Mouse (Mus musculus): Measurements from ENCODE around the gene Bst1. TPM values are rescaled to one million over a fixed set of nuclear protein-coding genes. Genes with fewer than 3 reads are reported as not detected.

Bst1 gene
- polyA plus RNA-seq, 1 experiment: not detected

DNA sequence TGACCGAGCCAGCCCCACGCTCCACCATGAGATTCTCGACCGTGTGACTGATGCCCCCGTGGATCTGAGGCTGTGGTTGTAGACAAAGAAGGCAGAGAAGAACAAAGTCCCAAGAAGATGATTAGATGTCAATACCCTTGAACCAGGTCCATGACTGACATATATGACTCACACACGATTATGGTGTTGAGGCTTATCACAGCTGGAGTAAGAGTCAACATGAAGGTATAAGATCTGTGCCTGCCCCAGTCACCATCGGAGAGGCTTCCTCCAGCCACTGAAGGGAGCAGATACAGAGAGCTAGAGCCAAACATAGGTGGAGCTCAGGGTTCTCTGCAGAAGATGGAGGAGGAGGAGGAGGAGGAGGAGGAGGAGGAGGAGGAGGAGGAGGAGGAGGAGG, 12.3 kb upstream of the Bst1 start:
- no peak overlapping the region for H3K4me3 ChIP-seq (ENCODE audit: insufficient read depth, low read depth, low read length)
- 0 out of 2 replicates have a peak, but pooled peaks cover 2% of the 10 kb centered on the region for H3K4me1 ChIP-seq (ENCODE audit: control insufficient read depth, insufficient read depth, low read length)
- no peak overlapping the region for H3K27ac ChIP-seq (ENCODE audit: insufficient read depth, low read depth, low read length)
- TF ChIP-seq CTCF (IDR thresholded peaks at IDR 0.05; ENCODE audit: insufficient read depth, low read depth, low read length) (no peak), POLR2A (IDR thresholded peaks at IDR 0.05; ENCODE audit: insufficient read depth, low read depth, low read length) (no peak)
- 93% methylated on average over 7 of the region's 7 CpGs for WGBS

DNA sequence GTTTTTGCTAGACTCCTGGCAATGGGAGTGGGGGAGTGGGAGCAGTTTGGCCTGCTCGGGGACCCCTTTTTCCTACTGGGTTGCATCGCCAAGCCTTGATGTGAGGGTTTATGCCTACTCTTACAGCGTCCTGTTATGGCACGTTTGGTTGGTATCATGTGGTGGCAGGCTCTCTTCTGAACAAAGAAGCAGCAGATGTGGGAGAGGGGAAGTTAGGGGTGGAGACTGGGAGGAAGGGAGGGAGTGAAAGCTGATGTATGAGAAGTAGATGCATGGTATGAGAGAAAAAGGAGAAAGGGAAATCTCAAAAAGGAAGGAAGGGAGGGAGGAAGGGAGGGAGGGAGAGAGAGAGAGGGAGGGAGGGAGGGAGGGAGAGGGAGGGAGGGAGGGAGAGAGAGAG, 11.8 kb upstream of the Bst1 start:
- TF ChIP-seq CTCF (IDR thresholded peaks at IDR 0.05; ENCODE audit: insufficient read depth, low read depth, low read length): no peak
- TF ChIP-seq POLR2A (IDR thresholded peaks at IDR 0.05; ENCODE audit: insufficient read depth, low read depth, low read length): no peak
- no peak overlapping the region for H3K27ac ChIP-seq (ENCODE audit: insufficient read depth, low read depth, low read length)
- no peak overlapping the region for H3K4me3 ChIP-seq (ENCODE audit: insufficient read depth, low read depth, low read length)
- H3K4me1 ChIP-seq (ENCODE audit: control insufficient read depth, insufficient read depth, low read length): 0 out of 2 replicates have a peak, but pooled peaks cover 2% of the 10 kb centered on the region
- WGBS: 76% methylated on average over 4 of the region's 4 CpGs

DNA sequence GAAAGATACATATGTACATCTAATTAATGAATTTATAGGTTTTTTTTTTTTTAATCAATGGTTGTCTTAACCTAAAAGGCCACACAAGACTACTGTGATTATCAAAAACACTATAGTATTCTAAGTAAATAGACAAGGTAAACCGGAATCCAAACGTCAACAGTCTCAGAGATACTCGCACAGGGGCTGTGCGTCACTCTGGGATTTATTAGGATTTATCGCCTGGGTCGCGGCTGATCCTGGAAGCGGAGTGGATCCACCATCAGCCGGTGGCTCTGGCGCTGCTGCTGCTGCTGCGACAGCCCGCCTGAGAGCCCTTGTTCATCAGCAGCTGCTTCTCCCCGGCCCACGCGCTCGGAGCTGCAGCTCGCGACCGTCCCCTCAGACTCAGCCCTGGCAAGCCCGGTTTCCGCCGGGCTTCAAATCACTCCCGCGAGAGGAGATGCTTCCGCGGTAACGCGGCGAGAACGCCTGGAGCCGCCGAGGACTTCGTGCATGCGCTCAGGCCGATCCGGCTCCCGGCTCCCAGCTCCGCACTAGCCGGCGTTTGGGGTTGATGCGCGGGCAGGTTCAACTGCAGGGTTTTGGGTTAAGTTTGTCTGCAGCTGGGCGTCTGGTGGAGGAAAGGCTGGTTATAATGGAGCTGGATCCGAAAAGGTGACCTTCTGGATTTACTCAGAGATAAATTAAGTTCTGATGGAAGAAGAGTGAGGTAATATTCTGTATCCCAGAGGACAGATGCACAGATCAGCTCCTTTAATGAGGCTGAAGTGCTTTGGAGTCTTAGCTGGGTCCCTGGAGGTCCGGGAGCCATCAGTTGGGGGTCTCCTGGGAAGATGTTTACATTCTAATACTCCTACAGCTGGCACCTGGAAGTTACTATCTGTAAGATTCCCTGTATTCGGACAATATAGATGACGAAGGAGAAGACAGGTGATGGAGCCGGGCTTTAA, 10.7 kb upstream of the Bst1 start:
- 5% methylated on average over 48 of the region's 48 CpGs for WGBS
- no peak for TF ChIP-seq CTCF (IDR thresholded peaks at IDR 0.05; ENCODE audit: insufficient read depth, low read depth, low read length)
- peak; percentile 36; the same call in 1 of the 2 replicates for TF ChIP-seq POLR2A (IDR thresholded peaks at IDR 0.05; ENCODE audit: insufficient read depth, low read depth, low read length)
- Histone ChIP-seq H3K4me3 (ENCODE audit: insufficient read depth, low read depth, low read length) (peak overlapping the region; percentile 38), H3K4me1 (ENCODE audit: control insufficient read depth, insufficient read depth, low read length) (0 out of 2 replicates have a peak, but pooled peaks cover 2% of the 10 kb centered on the region), H3K27ac (ENCODE audit: insufficient read depth, low read depth, low read length) (peak overlapping the region; percentile 22; the same call in 1 of the 2 replicates)

DNA sequence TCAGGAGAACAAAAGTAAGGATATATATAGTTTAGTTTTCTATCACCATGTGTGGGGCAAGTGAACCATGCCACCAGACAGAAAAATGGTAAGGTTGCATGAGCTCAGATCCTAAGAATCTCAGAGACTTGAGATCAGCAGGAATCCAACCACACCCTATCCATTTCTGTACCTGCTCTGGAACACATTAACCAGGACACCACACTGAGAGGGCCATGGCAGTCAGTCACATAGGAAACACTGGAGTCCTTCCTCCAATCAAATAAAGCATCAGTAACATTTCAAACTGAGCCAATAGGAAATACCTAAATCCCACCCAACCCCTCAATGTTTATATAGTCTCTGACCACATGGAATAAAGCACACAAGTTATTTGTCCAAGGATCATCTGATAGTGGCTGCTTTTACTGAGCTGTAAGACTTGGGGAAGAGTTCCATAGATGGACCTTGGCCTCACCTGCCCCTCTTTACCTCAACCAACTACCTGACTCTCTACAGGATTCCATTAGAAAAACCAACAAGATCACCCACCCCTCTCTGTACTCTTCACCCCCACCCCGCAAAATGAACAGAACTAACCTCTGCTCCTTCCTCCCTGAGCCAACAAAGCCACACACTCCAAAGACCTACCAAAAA, 8.1 kb upstream of the Bst1 start:
- H3K27ac ChIP-seq (ENCODE audit: insufficient read depth, low read depth, low read length): no peak overlapping the region
- WGBS: 97% methylated on average over 1 of the region's 1 CpGs
- H3K4me3 ChIP-seq (ENCODE audit: insufficient read depth, low read depth, low read length): no peak overlapping the region
- TF ChIP-seq POLR2A (IDR thresholded peaks at IDR 0.05; ENCODE audit: insufficient read depth, low read depth, low read length) (no peak), CTCF (IDR thresholded peaks at IDR 0.05; ENCODE audit: insufficient read depth, low read depth, low read length) (no peak)
- H3K4me1 ChIP-seq (ENCODE audit: control insufficient read depth, insufficient read depth, low read length): no peaks in the 10 kb centered on the region

DNA sequence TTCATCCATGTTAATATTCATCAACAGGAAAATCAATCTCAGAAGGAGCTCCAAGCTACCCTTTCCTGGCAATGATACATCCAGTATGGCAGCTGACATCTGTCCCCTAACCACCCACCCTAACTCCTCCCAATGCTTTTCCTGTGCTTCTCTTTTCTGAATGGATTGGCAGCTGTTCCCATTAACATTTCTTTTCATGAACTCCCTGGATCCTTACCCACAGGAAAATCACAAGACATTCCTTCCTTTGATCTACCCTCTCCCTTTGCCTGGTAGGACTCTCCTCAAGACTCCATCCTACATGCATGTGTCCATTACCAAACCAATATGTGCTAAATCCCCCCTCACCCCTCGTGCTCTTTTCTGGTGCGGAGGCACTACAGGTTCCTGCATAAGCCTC, 4.1 kb upstream of the Bst1 start:
- H3K27ac ChIP-seq (ENCODE audit: insufficient read depth, low read depth, low read length): no peak overlapping the region
- H3K4me3 ChIP-seq (ENCODE audit: insufficient read depth, low read depth, low read length): no peak overlapping the region
- H3K4me1 ChIP-seq (ENCODE audit: control insufficient read depth, insufficient read depth, low read length): no peaks in the 10 kb centered on the region
- TF ChIP-seq CTCF (IDR thresholded peaks at IDR 0.05; ENCODE audit: insufficient read depth, low read depth, low read length) (no peak), POLR2A (IDR thresholded peaks at IDR 0.05; ENCODE audit: insufficient read depth, low read depth, low read length) (no peak)
- 88% methylated on average over 2 of the region's 2 CpGs for WGBS

DNA sequence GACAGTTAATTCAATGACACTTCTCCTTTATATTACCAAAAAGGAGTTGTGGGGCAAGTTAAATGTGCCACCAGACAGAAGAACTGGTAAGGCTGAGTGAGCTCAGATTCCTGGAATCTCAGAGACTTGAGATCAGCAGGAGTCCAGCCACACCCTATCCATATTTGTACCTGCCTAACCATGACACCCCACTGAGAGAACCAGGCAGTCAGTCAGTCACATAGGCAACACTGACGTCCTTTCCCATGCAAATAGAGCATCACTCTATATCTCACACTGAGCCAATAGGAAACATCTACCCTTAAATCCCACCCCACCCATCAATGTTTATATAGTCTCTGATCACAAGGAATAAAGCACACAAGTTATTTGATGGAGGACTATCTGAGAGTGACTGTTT, 2.9 kb upstream of the Bst1 start:
- H3K4me3 ChIP-seq (ENCODE audit: insufficient read depth, low read depth, low read length): no peak overlapping the region
- TF ChIP-seq CTCF (IDR thresholded peaks at IDR 0.05; ENCODE audit: insufficient read depth, low read depth, low read length) (no peak), POLR2A (IDR thresholded peaks at IDR 0.05; ENCODE audit: insufficient read depth, low read depth, low read length) (no peak)
- WGBS: 57% methylated on average over 1 of the region's 1 CpGs
- H3K27ac ChIP-seq (ENCODE audit: insufficient read depth, low read depth, low read length): no peak overlapping the region
- H3K4me1 ChIP-seq (ENCODE audit: control insufficient read depth, insufficient read depth, low read length): no peaks in the 10 kb centered on the region

DNA sequence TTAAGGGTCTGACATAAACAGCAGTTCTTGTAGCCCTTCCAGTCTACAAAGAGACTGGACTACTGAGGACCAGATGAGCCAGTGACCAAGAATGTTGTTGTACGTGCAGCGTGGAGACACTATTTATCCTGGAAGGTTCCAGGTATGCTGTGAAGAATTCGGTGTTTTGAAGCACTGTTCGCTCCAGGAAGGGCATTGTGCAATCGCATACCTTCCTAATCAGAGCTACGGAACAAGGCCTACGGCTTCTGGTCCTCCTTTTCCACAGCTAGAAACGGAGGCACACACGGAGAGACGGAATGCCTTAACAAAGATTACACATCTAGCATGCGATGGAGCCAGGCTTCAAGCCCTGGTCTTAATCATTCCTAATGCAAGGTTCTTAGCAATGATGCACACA, 2.1 kb downstream of the Bst1 start:
- WGBS: 86% methylated on average over 11 of the region's 11 CpGs
- no peak for TF ChIP-seq POLR2A (IDR thresholded peaks at IDR 0.05; ENCODE audit: insufficient read depth, low read depth, low read length)
- TF ChIP-seq CTCF (IDR thresholded peaks at IDR 0.05; ENCODE audit: insufficient read depth, low read depth, low read length): no peak
- Histone ChIP-seq H3K4me1 (ENCODE audit: control insufficient read depth, insufficient read depth, low read length) (no peaks in the 10 kb centered on the region), H3K27ac (ENCODE audit: insufficient read depth, low read depth, low read length) (no peak overlapping the region), H3K4me3 (ENCODE audit: insufficient read depth, low read depth, low read length) (no peak overlapping the region)

DNA sequence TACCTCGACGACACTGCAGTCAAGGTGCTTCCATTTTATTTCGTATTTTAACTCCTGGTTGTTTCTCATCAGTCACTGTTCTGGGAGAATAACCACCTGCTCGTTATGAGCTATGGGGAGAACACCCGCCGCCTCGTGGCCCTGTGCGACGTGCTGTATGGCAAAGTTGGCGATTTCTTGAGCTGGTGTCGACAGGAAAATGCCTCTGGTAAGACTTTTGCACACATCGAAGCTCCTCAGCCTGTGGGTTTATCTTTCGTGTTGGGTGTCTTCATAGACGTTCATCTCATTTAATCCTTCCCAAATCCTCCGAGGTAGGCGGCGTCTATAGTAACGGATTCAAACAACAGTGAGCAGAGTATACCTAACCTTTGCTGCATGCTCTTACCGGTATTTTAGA, 2.9 kb downstream of the Bst1 start, which contains the start of gene Fbxl5:
Gene Fbxl5 (minus strand): TSS at position 101 of the 400 bp plus-strand sequence.
- no peak for TF ChIP-seq CTCF (IDR thresholded peaks at IDR 0.05; ENCODE audit: insufficient read depth, low read depth, low read length)
- no peak for TF ChIP-seq POLR2A (IDR thresholded peaks at IDR 0.05; ENCODE audit: insufficient read depth, low read depth, low read length)
- Histone ChIP-seq H3K4me1 (ENCODE audit: control insufficient read depth, insufficient read depth, low read length) (no peaks in the 10 kb centered on the region), H3K27ac (ENCODE audit: insufficient read depth, low read depth, low read length) (no peak within 1 kb of the TSS), H3K4me3 (ENCODE audit: insufficient read depth, low read depth, low read length) (no peak within 1 kb of the TSS)
- WGBS: 86% methylated on average over 19 of the region's 19 CpGs

DNA sequence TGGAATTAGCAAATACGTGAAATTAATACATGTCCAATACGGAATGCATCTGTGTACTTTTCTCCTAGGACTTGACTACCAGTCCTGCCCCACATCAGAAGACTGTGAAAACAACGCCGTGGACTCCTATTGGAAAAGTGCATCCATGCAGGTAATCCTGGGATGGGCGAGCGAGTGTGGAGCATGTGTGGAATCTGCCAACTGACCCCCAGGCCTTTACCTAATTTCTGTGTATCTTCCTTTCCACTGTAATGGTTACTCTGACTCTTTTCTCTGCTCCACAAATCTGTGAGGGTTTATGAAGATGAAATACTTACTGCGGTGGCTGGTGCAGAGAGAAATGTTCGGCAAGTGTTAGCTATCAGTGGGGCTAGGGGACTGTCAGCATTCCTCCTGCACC, 3.5 kb downstream of the Bst1 start:
- WGBS: 87% methylated on average over 8 of the region's 8 CpGs
- H3K27ac ChIP-seq (ENCODE audit: insufficient read depth, low read depth, low read length): no peak overlapping the region
- no peaks in the 10 kb centered on the region for H3K4me1 ChIP-seq (ENCODE audit: control insufficient read depth, insufficient read depth, low read length)
- TF ChIP-seq POLR2A (IDR thresholded peaks at IDR 0.05; ENCODE audit: insufficient read depth, low read depth, low read length) (no peak), CTCF (IDR thresholded peaks at IDR 0.05; ENCODE audit: insufficient read depth, low read depth, low read length) (no peak)
- no peak overlapping the region for H3K4me3 ChIP-seq (ENCODE audit: insufficient read depth, low read depth, low read length)

Measured in olfactory bulb, adult 2 months (tissue).